Mouse (Mus musculus) intestine, postnatal 0 days (tissue): ENCODE measurements around the gene Ppa1. TPM values are rescaled to one million over a fixed set of nuclear protein-coding genes. Genes with fewer than 3 reads are reported as not detected.

Experiments
- ATAC-seq: fragments of 200-750 bp; cut with Nextera tagmentation; 2 replicates; pipeline ENCODE4 v1.8.0; 2017; ENCODE audit warnings: mild to moderate bottlenecking, moderate TSS enrichment, moderate library complexity
- H3K27ac ChIP-seq: fragments of 300-500 bp; sonication (generic); 2 replicates; pipeline ENCODE4 v1.5.1; 2014; ENCODE audit warnings: mild to moderate bottlenecking, low read depth, low read length, moderate library complexity
- H3K27me3 ChIP-seq: fragments of 300-500 bp; sonication (generic); replicated peaks from 2 replicates; pipeline ENCODE4 v1.6.1; 2014; ENCODE audit warnings: low read length, mixed read lengths; ENCODE audit not compliant: control insufficient read depth, insufficient read depth
- H3K36me3 ChIP-seq: fragments of 300-500 bp; sonication (generic); 2 replicates; pipeline ENCODE4 v1.6.1; 2014; ENCODE audit warnings: mild to moderate bottlenecking, moderate library complexity; ENCODE audit not compliant: control insufficient read depth, insufficient read depth
- H3K4me1 ChIP-seq: fragments of 300-500 bp; sonication (generic); replicated peaks from 2 replicates; pipeline ENCODE4 v1.6.1; 2014; ENCODE audit warnings: antibody characterized with exemption, low read length, mixed read lengths; ENCODE audit not compliant: control insufficient read depth, insufficient read depth
- H3K4me2 ChIP-seq: fragments of 300-500 bp; sonication (generic); replicated peaks from 2 replicates; pipeline ENCODE4 v1.6.1; 2014; ENCODE audit warnings: low read depth, mild to moderate bottlenecking, moderate library complexity
- H3K4me3 ChIP-seq: fragments of 300-500 bp; sonication (generic); 2 replicates; pipeline ENCODE4 v1.5.1; 2014; ENCODE audit warnings: low read depth, low read length
- H3K9ac ChIP-seq: fragments of 300-500 bp; sonication (generic); 2 replicates; pipeline ENCODE4 v1.6.1; 2014; ENCODE audit warnings: mild to moderate bottlenecking, low read depth, low read length
- H3K9me3 ChIP-seq: fragments of 300-500 bp; sonication (generic); 2 replicates; pipeline ENCODE4 v1.6.1; 2016; ENCODE audit warnings: mixed run types; ENCODE audit not compliant: control insufficient read depth
- CTCF ChIP-seq: sonication (generic); IDR thresholded peaks from 2 replicates; pipeline ENCODE4 v1.5.1; 2016; ENCODE audit warnings: low read depth, mild to moderate bottlenecking, control low read depth, antibody characterized with exemption, moderate library complexity
- WGBS: fragments of 180-500 bp; shearing (Covaris S2); extraction: QIAGEN DNeasy Blood & Tissue Kit; methylation state at CpG from one replicate; pipeline ENCODE4 v1.1.7; 2014; 5-methylcytosine and 5-hydroxymethylcytosine counted together
- polyA plus RNA-seq: library from polyadenylated mRNA; unstranded; fragments of >200 nt; fragmentation: Nextera tagmentation; extraction: Ambion mirVana; gene quantifications from 2 replicates; pipeline ENCODE4 v1.2.1, GENCODE M21; 2015

Ppa1 gene
- polyA plus RNA-seq, 1 experiment from 2014 or later: 204 TPM

GRCm38 (mm10) chr10:61637055-61637454, 11.3 kb upstream of the Ppa1 start:
- H3K27me3 ChIP-seq: no peaks in the 10 kb centered on the region
- no peak overlapping the region for H3K9ac ChIP-seq
- ATAC-seq: no peak
- no peak for TF ChIP-seq CTCF
- no peaks in the 10 kb centered on the region for H3K4me1 ChIP-seq
- 73% methylated on average over 7 of the region's 7 CpGs for WGBS
- H3K4me2 ChIP-seq: no peak overlapping the region
- H3K27ac ChIP-seq: no peak overlapping the region
- H3K4me3 ChIP-seq: no peak overlapping the region
- no peaks in the 10 kb centered on the region for H3K9me3 ChIP-seq
- no peaks in the 10 kb centered on the region for H3K36me3 ChIP-seq

GRCm38 (mm10) chr10:61640363-61640762, 8.0 kb upstream of the Ppa1 start:
- Histone ChIP-seq H3K36me3 (no peaks in the 10 kb centered on the region), H3K27me3 (no peaks in the 10 kb centered on the region), H3K9ac (no peak overlapping the region), H3K4me2 (no peak overlapping the region), H3K27ac (no peak overlapping the region), H3K4me3 (no peak overlapping the region), H3K4me1 (no peaks in the 10 kb centered on the region), H3K9me3 (no peaks in the 10 kb centered on the region)
- ATAC-seq: no peak
- TF ChIP-seq CTCF: no peak
- 54% methylated on average over 4 of the region's 4 CpGs for WGBS

- Histone ChIP-seq H3K27ac (no peak overlapping the region; the same call in 1 of the 2 replicates), H3K4me3 (no peak overlapping the region), H3K4me2 (peak overlapping the region; percentile 35), H3K36me3 (no peaks in the 10 kb centered on the region; the same call in 1 of the 2 replicates), H3K9ac (no peak overlapping the region), H3K9me3 (no peaks in the 10 kb centered on the region), H3K4me1 (peaks cover 16% of the 10 kb centered on the region), H3K27me3 (no peaks in the 10 kb centered on the region)
- 19% methylated on average over 7 of the region's 7 CpGs for WGBS
- no peak for TF ChIP-seq CTCF
- ATAC-seq: peak; percentile 76
Measured at GRCm38 (mm10) chr10:61646557-61646956, 1.8 kb upstream of the Ppa1 start.

GRCm38 (mm10) chr10:61648737-61649645, 639 bp downstream of the Ppa1 start:
- Histone ChIP-seq H3K9me3 (no peaks in the 10 kb centered on the region), H3K4me2 (peak overlapping the region; percentile 93), H3K27ac (peak overlapping the region; percentile 90), H3K9ac (peak overlapping the region; percentile 74), H3K4me3 (peak overlapping the region; percentile 85), H3K27me3 (no peaks in the 10 kb centered on the region), H3K36me3 (peaks cover 6% of the 10 kb centered on the region; the same call in 1 of the 2 replicates), H3K4me1 (peaks cover 16% of the 10 kb centered on the region)
- ATAC-seq: peak; percentile 48
- TF ChIP-seq CTCF: no peak; the same call in 1 of the 2 replicates
- 2% methylated on average over 41 of the region's 49 CpGs for WGBS

GRCm38 (mm10) chr10:61654105-61654504, 5.8 kb downstream of the Ppa1 start:
- WGBS: 91% methylated on average over 4 of the region's 4 CpGs
- peaks cover 10% of the 10 kb centered on the region; the same call in 1 of the 2 replicates for H3K4me1 ChIP-seq
- TF ChIP-seq CTCF: no peak
- H3K4me2 ChIP-seq: no peak overlapping the region
- no peaks in the 10 kb centered on the region for H3K9me3 ChIP-seq
- H3K9ac ChIP-seq: no peak overlapping the region
- H3K27ac ChIP-seq: no peak overlapping the region
- peaks cover 6% of the 10 kb centered on the region; the same call in 1 of the 2 replicates for H3K36me3 ChIP-seq
- no peak for ATAC-seq
- no peaks in the 10 kb centered on the region for H3K27me3 ChIP-seq
- no peak overlapping the region for H3K4me3 ChIP-seq

- no peak for ATAC-seq
- Histone ChIP-seq H3K27me3 (no peaks in the 10 kb centered on the region), H3K36me3 (peaks cover 11% of the 10 kb centered on the region), H3K4me1 (0 out of 2 replicates have a peak, but pooled peaks cover 5% of the 10 kb centered on the region), H3K4me3 (no peak overlapping the region), H3K9me3 (no peaks in the 10 kb centered on the region), H3K27ac (no peak overlapping the region), H3K4me2 (no peak overlapping the region), H3K9ac (no peak overlapping the region)
- 64% methylated on average over 7 of the region's 7 CpGs for WGBS
- TF ChIP-seq CTCF: no peak
Measured at GRCm38 (mm10) chr10:61654691-61655090, 6.3 kb downstream of the Ppa1 start.
